Mouse (Mus musculus): ENCODE data around the gene Rin3.

The Rin3 gene

GRCm38 (mm10) chr12:102280867-102281503 is 1.9 kb upstream of the Rin3 start:
- DNase-seq (ENCODE audit: low read depth, low spot score) = no peak

- DNase-seq (ENCODE audit: low read depth, low spot score) = no peak
These were observed 722 bp upstream of the Rin3 start for GRCm38 (mm10) chr12:102282126-102282525.

DNA sequence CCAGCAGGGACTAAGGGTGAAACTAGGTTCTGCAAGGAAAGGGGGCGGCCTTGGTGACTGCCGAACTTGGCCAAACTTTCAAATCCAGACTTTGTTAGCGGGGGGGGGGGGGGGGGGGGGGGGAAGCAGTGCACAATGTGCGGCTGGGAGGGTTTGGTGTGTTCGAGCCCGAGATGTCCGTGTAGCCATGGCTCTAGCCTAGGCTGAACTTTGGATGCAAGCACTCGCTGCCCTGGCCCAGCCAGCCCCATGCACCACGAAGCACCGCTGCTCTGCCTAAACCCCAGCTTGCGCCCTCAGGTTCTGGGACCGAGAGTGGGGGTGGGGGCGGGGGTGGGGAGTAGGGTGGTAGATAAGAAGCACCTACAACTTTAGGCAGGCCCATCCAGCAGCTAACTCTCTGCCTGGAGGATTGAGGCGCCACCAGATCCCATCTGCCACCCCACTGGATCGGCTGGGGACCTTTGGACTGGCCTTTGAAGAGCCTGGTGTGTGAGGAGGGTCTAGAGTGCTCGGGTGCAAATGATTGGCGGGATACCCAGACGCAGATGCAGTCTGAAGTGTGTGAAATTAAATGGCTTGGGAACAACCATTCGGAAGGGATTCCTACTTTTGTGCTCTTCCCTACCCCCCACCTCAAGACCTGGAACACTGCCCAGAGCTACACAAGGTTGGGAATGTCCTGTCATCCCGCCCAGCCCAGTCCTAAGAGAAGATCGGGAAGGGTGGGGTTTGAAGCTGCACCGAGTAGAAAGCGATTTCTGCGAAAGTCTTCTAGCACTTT is 827 bp downstream of the Rin3 start:
- no peak for DNase-seq (ENCODE audit: low read depth, low spot score)

GRCm38 (mm10) chr12:102284267-102284610 is 1.4 kb downstream of the Rin3 start:
- no peak for DNase-seq (ENCODE audit: low read depth, low spot score)

- DNase-seq (ENCODE audit: low read depth, low spot score) = no peak
These were observed 1.8 kb downstream of the Rin3 start for GRCm38 (mm10) chr12:102284618-102285159.

DNA sequence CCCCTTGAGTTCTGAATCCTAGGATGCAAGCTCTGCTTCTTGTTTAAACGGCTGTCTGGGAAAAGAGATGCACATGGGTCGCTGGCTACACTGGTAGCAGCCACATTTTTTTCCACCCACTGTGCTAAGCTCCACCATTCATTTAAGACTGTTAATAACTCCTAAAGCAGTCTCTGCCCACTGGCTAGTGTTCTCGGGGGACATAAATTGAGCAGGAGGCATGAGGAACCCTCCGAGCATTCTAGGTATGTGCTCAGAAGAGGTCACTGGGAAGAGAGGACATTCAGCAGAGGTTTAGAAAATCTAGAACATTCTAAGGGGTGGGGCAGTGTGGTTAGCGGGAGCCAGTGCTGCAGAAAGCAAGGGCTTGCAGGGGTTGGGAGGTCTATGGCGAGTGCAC is 2.5 kb downstream of the Rin3 start:
- DNase-seq (ENCODE audit: low read depth, low spot score) = no peak

GRCm38 (mm10) chr12:102285779-102286178 is 2.9 kb downstream of the Rin3 start:
- no peak for DNase-seq (ENCODE audit: low read depth, low spot score)

DNA sequence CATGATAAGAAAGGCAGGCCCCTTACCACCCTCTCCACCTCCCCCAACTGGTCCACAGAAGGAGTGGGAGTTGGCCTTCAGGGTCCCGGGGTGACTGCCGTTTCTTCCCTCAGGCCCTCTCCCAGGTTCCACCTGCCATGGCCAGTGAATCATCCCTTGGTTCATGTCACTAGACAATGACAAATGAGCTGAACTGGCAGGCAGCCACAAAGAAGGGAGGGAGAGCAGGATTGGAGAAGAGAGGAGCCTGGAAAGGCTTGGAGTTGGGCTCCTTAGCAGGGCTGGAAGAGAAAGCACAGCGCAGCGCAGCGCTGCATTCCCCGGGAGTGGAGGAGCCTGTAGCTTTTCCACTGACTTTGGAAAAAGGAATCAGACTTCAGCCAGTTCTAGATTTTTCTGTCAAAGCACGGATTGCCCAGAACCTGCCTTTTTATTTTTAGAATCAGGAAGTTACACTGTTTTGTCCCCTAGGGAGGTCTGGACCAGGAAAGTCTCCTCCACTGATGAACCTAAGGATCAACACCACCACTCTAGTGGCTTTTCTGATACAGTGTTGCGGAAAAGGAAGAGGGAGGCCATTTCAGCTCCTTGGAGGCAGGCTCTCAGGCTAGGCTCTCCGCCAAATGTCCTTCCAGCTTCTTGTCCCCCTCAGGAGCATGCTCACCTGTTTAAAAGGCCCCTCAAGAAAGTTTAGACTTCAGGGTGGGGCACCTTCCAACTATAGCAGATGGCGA is 4.0 kb downstream of the Rin3 start:
- no peak for DNase-seq (ENCODE audit: low read depth, low spot score)

DNA sequence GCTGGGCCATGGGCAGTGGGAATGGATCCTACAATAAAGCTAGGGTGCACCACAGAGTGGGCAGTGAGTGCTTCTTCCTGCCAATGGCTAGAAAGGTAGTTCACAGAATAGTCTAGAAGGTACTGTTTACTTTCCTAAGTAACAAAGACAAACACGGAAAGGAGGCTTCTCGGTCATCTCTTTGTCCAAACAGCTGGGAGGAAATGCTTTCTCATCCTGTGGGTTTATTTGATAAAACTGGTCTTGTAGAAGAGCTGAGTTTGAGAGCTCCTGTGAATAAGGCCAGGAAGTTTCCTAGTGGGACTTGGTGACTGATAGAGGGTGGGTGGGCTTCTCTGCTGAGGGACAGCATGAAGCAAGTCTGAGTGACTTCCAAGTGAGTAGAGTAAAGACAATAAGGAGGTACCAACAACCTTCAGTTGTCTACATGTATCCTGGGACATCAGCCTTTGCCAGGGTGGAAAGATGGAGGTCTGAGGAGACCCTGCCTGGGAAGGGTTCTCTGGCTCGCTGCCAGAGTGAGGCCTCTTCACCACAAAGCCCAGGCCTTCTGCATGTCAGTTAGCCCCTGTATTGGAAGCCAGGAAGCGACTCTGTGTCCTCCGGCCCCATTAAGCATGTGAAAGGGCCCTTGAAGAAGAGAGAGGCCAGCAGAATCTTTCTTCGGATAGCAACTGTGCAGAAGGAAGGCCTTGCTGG is 5.2 kb downstream of the Rin3 start:
- DNase-seq (ENCODE audit: low read depth, low spot score) = no peak

GRCm38 (mm10) chr12:102288846-102289245 is 6.0 kb downstream of the Rin3 start:
- no peak for DNase-seq (ENCODE audit: low read depth, low spot score)

GRCm38 (mm10) chr12:102289568-102289967 is 6.7 kb downstream of the Rin3 start:
- no peak for DNase-seq (ENCODE audit: low read depth, low spot score)

GRCm38 (mm10) chr12:102290662-102291061 is 7.8 kb downstream of the Rin3 start:
- DNase-seq (ENCODE audit: low read depth, low spot score) = no peak

GRCm38 (mm10) chr12:102291686-102292085 is 8.8 kb downstream of the Rin3 start:
- no peak for DNase-seq (ENCODE audit: low read depth, low spot score)

GRCm38 (mm10) chr12:102292501-102293215 is 9.8 kb downstream of the Rin3 start:
- DNase-seq (ENCODE audit: low read depth, low spot score) = no peak

GRCm38 (mm10) chr12:102294634-102295033 is 11.8 kb downstream of the Rin3 start:
- no peak for DNase-seq (ENCODE audit: low read depth, low spot score)

GRCm38 (mm10) chr12:102295230-102295629 is 12.4 kb downstream of the Rin3 start:
- no peak for DNase-seq (ENCODE audit: low read depth, low spot score)

DNA sequence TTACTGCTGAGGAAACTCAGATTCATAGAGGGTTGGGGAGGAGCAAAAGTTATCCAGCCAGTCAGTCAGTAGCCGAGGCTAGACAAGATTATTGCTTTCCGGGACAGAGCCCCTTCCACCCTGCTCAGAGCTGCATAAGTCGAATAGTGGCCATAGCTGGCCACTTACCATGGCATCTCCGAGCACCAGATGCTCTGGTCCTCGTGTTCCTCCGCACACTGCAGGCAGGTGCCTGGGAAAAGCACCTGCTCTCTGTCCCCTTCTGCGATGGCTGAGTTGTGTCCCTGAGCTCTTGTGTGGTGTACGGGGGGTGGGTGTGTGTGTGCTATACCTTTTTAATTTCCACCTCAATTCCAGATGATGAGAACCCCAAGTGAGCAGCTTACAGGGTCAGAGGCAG is 12.8 kb downstream of the Rin3 start:
- no peak for DNase-seq (ENCODE audit: low read depth, low spot score)

DNA sequence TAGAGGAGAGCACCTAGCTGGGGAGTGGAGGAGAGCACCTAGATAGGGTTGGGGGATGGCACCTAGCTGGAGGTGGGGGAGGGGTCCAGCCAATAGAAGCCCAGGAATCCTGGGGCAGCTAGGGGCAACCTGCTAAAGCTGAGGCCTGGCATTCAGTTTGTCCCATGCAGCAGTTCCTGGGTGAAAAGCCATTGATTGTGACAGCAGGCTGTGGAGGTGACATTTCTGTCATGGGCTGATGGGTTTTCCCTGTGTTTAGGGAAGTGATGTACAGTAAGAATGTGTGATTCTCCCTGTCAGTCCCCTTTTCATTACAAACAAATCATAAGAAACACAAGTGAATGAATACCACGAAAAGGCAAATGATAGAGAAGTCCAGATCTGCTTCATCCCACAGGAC is 13.5 kb downstream of the Rin3 start:
- no peak for DNase-seq (ENCODE audit: low read depth, low spot score)

- DNase-seq (ENCODE audit: low read depth, low spot score) = no peak
These were observed 14.1 kb downstream of the Rin3 start for GRCm38 (mm10) chr12:102296967-102297366.

- DNase-seq (ENCODE audit: low read depth, low spot score) = no peak
These were observed 16.4 kb downstream of the Rin3 start for GRCm38 (mm10) chr12:102299209-102299608.

- DNase-seq (ENCODE audit: low read depth, low spot score) = no peak
These were observed 18.7 kb downstream of the Rin3 start for GRCm38 (mm10) chr12:102301585-102301984.

Data from retina, adult 2 months (tissue).